Mouse (Mus musculus): Measurements from ENCODE around the gene Kcne3. TPM values are rescaled to one million over a fixed set of nuclear protein-coding genes. Genes with fewer than 3 reads are reported as not detected.
A peak's percentile ranks its signal among the peaks of the same experiment; 100 is the strongest.

Gene Kcne3
- polyA plus RNA-seq, 1 experiment from 2014 or later = 1.7 TPM

GRCm38 (mm10) chr7:100181176-100181575 lies 4.9 kb downstream of the Kcne3 start:
- DNase-seq (ENCODE audit: low spot score) = no peak

GRCm38 (mm10) chr7:100181614-100182013 lies 5.3 kb downstream of the Kcne3 start:
- no peak for DNase-seq (ENCODE audit: low spot score)

DNA sequence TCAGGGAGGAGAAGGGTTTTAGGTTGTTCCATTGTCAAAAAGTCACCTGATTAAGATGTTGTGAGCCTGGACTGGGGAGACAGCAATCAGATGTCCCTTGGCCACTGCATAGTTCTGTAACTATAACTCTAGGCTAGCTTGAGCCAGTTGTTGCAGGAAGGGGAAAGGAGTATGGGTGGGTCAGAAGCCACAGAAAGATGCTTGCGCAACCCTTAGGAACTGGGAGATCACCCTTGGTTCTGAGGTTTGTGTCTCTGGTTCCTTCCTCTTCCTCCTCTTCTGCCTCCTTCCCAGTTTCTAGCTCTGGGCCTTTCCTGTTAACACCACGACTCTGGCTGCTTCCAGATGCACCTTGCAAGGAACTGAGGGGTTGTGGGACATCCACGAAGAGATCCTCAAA lies 6.1 kb downstream of the Kcne3 start:
- no peak for DNase-seq (ENCODE audit: low spot score)

DNA sequence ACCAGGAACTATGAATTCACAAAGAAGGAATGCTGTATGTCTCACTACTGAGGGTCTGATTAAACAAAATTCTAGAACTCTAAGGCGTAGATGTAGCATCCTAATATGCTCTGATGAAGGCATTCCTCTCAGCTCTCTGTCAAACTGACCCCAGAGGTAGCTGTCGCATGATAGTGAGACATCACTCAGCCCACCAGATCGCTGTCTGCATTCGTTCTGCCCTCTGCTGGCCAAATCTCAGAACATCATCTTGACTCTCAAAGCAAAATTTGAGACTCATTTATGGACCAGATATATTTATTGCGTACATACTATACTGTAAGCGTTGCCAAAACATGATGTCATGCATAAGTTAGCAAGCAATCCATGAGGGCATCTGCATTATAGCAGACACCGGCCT lies 11.3 kb downstream of the Kcne3 start:
- peak; percentile 52 for DNase-seq (ENCODE audit: low spot score)

- no peak for DNase-seq (ENCODE audit: low spot score)
Observed at GRCm38 (mm10) chr7:100190167-100190566, 13.9 kb downstream of the Kcne3 start.

DNA sequence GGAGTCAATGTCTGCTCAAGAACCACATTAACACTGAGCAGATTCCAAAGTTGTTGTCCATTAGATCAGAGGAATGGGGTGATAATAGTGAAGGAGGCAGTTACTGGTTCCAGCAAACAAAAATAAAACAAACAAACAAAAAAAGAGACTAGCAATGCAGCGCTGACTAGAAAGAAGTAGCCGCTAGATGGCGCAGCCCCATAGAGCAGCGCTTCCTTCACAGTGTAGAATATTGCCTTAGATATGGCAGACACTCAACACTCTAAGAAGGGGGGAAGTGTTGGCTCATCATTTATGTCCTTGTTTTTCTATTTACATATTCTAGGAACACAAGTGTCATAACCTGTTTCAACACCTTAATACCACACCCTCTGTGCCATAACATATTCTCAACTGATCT lies 14.5 kb downstream of the Kcne3 start:
- DNase-seq (ENCODE audit: low spot score) = peak; percentile 66

- DNase-seq (ENCODE audit: low spot score) = no peak
Observed at GRCm38 (mm10) chr7:100201191-100201590, 24.9 kb downstream of the Kcne3 start.

DNA sequence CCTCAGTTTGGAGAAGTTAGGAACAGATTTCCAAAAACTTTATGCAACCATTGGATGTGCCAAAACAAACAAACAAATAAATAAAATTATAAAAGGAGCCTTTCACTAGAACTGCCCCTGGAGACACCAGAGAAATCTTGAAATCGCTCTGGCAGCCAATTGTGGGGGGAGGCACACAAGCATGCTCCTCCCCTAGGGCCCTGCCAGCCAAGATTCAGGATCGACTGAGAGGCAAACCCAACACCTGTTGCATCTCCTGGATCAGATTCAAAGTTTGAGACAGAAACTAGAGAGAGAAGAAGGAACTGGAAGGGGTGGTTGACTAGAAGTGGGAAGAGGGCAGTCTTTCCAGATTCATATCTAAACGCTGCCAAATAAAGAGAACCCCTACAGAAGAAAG lies 27.3 kb downstream of the Kcne3 start:
- no peak for DNase-seq (ENCODE audit: low spot score)

- DNase-seq (ENCODE audit: low spot score) = no peak
Observed at GRCm38 (mm10) chr7:100204871-100205270, 28.6 kb downstream of the Kcne3 start.

DNA sequence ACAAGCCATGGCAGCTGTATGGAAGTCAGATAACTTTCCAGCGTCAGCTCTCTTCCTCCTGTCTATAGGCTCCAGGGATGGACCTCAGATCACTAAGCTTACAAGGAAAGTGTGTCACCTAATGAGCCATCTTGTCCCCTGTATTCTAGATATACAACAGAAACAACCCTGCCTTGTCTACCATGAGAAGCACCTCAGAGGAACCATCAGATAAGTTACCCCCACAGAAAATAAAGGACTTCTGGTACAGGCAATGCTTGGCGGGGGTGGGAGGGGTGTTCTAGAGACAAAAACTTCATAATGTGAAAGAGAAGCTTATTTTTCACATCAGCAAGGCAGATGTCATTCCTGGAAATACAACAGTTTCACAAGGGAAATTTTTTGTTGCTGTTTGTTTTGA lies 29.8 kb downstream of the Kcne3 start:
- DNase-seq (ENCODE audit: low spot score) = no peak

- no peak for DNase-seq (ENCODE audit: low spot score)
Observed at GRCm38 (mm10) chr7:100207886-100208285, 31.6 kb downstream of the Kcne3 start.

DNA sequence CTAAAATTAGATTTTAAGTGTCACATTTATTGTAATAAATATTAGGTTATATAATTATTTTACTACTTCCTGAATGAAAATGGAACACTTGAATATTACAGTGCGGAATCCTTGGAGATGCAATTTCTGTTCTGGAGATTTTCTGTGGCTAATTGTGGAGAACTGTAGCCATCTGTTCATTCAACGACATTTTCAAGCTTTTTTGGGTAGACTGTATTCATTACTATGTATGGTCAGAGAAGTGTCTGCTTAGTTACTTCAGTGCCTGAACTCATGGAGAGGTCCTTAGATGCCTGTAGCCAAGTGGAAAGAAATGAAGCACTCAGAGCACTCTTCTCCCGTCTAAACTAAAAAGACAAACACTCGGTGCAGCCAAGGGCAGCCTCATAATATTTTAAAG lies 38.0 kb downstream of the Kcne3 start:
- no peak for DNase-seq (ENCODE audit: low spot score)

DNA sequence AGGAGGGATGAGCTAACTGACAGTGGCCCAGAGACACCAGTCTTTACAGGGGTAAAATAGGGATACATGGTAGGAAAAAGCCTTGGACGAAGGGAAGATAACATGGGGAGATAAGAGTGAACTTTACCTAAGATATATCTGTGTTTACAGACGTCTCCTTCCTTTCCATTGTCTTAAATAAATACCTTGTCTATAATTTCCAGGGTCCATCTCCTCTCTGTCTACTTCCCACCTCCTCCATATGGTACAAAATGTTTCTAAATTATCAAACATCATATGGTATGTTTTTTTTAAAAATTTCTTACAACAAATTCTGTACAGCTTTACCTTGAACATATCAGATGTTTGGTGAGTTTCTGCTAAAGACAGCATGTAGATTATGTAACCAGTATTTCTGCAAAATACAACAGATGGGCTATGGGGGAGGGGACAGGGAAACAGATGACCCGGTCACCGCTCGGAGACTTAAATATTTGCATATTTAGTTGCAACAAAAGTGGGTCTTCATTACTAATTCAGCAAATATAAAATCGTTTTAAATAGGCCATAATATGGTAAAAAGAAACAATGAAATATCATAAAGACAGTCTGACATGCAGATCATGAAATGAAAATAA lies 38.9 kb downstream of the Kcne3 start:
- no peak for DNase-seq (ENCODE audit: low spot score)

GRCm38 (mm10) chr7:100215976-100216375 lies 39.7 kb downstream of the Kcne3 start:
- no peak for DNase-seq (ENCODE audit: low spot score)

GRCm38 (mm10) chr7:100216601-100217565 lies 40.6 kb downstream of the Kcne3 start:
- DNase-seq (ENCODE audit: low spot score) = no peak

- peak; percentile 97 for DNase-seq (ENCODE audit: low spot score)
Observed at GRCm38 (mm10) chr7:100227158-100227875, 51.0 kb downstream of the Kcne3 start, which contains the start of gene Pgm2l1. Pgm2l1 (plus strand) TSS chr7:100227394.

GRCm38 (mm10) chr7:100227896-100228525 lies 51.7 kb downstream of the Kcne3 start:
- DNase-seq (ENCODE audit: low spot score) = peak; percentile 40

DNA sequence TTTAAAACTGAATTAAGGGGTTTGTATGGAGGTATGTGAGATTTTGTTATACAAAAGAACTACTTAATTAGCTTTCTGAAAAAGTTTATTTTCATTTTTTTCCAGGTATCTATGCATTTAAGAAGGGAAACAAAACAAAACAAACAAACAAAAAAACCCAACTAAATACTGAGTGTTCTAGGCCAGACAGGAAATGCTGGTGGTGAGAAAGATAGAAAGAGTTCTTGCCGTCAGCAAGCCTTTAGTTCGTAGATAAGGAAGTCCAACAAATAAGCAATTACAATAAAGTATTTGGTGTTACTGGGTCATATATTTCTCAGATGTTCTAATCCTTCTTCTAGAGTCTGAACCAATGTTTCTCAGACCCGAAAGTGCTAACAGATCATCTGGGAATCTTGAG lies 52.7 kb downstream of the Kcne3 start:
- DNase-seq (ENCODE audit: low spot score) = peak; percentile 20

DNA sequence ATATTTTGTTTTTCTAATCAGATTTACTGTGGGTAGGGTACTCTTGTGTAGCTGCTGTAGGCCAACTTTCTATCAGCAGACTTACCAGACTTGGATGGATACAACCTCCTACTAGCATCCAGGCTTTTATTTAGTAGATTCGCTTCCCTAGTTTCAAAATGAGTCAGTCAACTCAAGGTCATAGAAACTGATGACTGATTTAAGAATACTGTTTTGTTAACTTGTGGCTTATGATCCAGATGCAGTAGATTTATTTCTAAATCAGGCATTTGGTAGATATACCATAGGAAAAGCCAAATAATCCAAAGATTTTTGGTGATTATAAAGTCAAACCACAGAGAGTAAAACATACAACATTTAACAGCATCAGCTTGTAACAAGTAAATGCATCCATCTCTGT lies 54.3 kb downstream of the Kcne3 start:
- no peak for DNase-seq (ENCODE audit: low spot score)

GRCm38 (mm10) chr7:100231661-100232060 lies 55.4 kb downstream of the Kcne3 start:
- DNase-seq (ENCODE audit: low spot score) = no peak

DNA sequence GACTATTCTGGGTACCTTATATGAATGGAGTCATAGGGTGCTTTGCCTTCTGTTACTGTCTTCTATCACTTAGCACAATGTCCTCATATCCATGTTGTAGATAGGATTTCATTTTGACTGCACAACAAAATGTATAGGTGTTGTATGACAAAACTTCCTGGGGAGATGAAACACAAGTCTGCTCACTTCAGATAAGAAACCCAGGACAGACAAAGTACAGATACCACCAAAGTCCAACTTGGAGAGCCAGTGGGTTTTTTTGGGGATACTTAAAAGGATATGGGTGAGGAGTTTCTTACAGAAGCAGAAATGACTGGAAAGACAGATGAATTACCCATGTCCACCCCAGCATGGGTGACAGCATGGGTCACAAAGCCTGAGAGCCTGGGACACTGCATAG lies 57.4 kb downstream of the Kcne3 start:
- DNase-seq (ENCODE audit: low spot score) = no peak

Data from thymus, postnatal 0 days (tissue).